ENCODE assay signal across 26 mouse cellular contexts in genomic region chr3:97172231-97172630, GRCm38 (mm10). TPM values are rescaled to one million over a fixed set of nuclear protein-coding genes. Genes with fewer than 3 reads are reported as not detected.
A peak's percentile ranks its signal among the peaks of the same experiment; 100 is the strongest.
DNase-seq lines count a peak whose midpoint lies in the region; ATAC-seq and TF ChIP-seq lines count a peak whose summit lies in the region.
"Had no signal": no experiment of that assay in that cellular context is flagged by ENCODE, and none has a peak within 500 bp of the region (broad histone marks: within the 10 kb centered on the region; RNA-seq: fewer than 3 reads in every experiment).

No protein-coding gene starts in this region.

- 0 out of 2 replicates have a peak, but pooled peaks have one; percentile 32 for ATAC-seq in hindbrain, postnatal 0 days
- no peak for ATAC-seq in hindbrain, embryonic 11.5 days (ENCODE audit: low FRiP score)
- no peak; the same call in 1 of the 2 replicates for ATAC-seq in kidney, embryonic 14.5 days (ENCODE audit: low FRiP score, low TSS enrichment)
- ATAC-seq: CD4-positive, CD25-positive, alpha-beta regulatory T cell, adult 4 months; forebrain, embryonic 13.5 days; inflammation-experienced regulatory T-cells, adult 6 months had no signal

- no peaks in the 10 kb centered on the region for H3K27me3 ChIP-seq in hindbrain, postnatal 0 days (ENCODE audit: insufficient read depth, low read length)
- H3K27me3 ChIP-seq in hindbrain, embryonic 11.5 days (ENCODE audit: control insufficient read depth, insufficient read depth, low read length), result no peaks in the 10 kb centered on the region
- no peaks in the 10 kb centered on the region for H3K27me3 ChIP-seq in kidney, embryonic 14.5 days (ENCODE audit: control insufficient read depth, insufficient read depth, low read length)
- H3K27me3 ChIP-seq: embryonic facial prominence, embryonic 13.5 days; forebrain, embryonic 13.5 days; heart, embryonic 12.5 days; hindbrain, embryonic 12.5 days; liver, embryonic 15.5 days; neural tube, embryonic 15.5 days had no signal

- H3K9me3 ChIP-seq in hindbrain, postnatal 0 days (ENCODE audit: low read length), result no peaks in the 10 kb centered on the region
- no peaks in the 10 kb centered on the region for H3K9me3 ChIP-seq in hindbrain, embryonic 11.5 days (ENCODE audit: control insufficient read depth, low read length)
- H3K9me3 ChIP-seq in kidney, embryonic 14.5 days (ENCODE audit: control insufficient read depth, low read length), result no peaks in the 10 kb centered on the region
- H3K9me3 ChIP-seq: embryonic facial prominence, embryonic 13.5 days; forebrain, embryonic 13.5 days; heart, embryonic 12.5 days; hindbrain, embryonic 12.5 days; limb, embryonic 10.5 days; liver, embryonic 15.5 days; midbrain, embryonic 10.5 days; neural tube, embryonic 15.5 days had no signal

- no peak overlapping the region for H3K4me3 ChIP-seq in hindbrain, postnatal 0 days (ENCODE audit: low read length)
- no peak overlapping the region for H3K4me3 ChIP-seq in hindbrain, embryonic 11.5 days (ENCODE audit: low read depth, low read length)
- H3K4me3 ChIP-seq in kidney, embryonic 14.5 days (ENCODE audit: low read length), result no peak overlapping the region
- H3K4me3 ChIP-seq: embryonic facial prominence, embryonic 13.5 days; erythroblast, embryonic 14.5 days; forebrain, embryonic 13.5 days; heart, embryonic 12.5 days; hindbrain, embryonic 12.5 days; limb, embryonic 10.5 days; liver, embryonic 15.5 days; midbrain, embryonic 10.5 days; neural tube, embryonic 15.5 days had no signal

- TF ChIP-seq CTCF in hindbrain, postnatal 0 days (IDR thresholded peaks at IDR 0.05; ENCODE audit: low read depth), result no peak

- peak overlapping the region; percentile 43; the same call in 1 of the 2 replicates for H3K27ac ChIP-seq in hindbrain, postnatal 0 days
- H3K27ac ChIP-seq in hindbrain, embryonic 11.5 days (ENCODE audit: low read depth, low read length), result no peak overlapping the region
- peak overlapping the region; percentile 32; the same call in 1 of the 2 replicates for H3K27ac ChIP-seq in kidney, embryonic 14.5 days (ENCODE audit: low read depth, low read length)
- H3K27ac ChIP-seq: embryonic facial prominence, embryonic 13.5 days; forebrain, embryonic 13.5 days; hindbrain, embryonic 12.5 days; limb, embryonic 10.5 days; liver, embryonic 15.5 days; macrophage; midbrain, embryonic 10.5 days; neural tube, embryonic 15.5 days had no signal

- 50% methylated on average over 9 of the region's 9 CpGs for WGBS in hindbrain, postnatal 0 days
- 82% methylated on average over 9 of the region's 9 CpGs for WGBS in hindbrain, embryonic 11.5 days
- 49% methylated on average over 9 of the region's 9 CpGs for WGBS in kidney, embryonic 14.5 days

- no peaks in the 10 kb centered on the region for H3K4me1 ChIP-seq in hindbrain, postnatal 0 days (ENCODE audit: insufficient read depth, low read length)
- no peaks in the 10 kb centered on the region for H3K4me1 ChIP-seq in hindbrain, embryonic 11.5 days (replicated peaks; ENCODE audit: control insufficient read depth, insufficient read depth, low read length)
- H3K4me1 ChIP-seq in kidney, embryonic 14.5 days (ENCODE audit: control insufficient read depth, insufficient read depth, low read length), result peaks cover 6% of the 10 kb centered on the region; the same call in 1 of the 2 replicates
- H3K4me1 ChIP-seq: embryonic facial prominence, embryonic 13.5 days; forebrain, embryonic 13.5 days; hindbrain, embryonic 12.5 days; limb, embryonic 10.5 days; liver, embryonic 15.5 days; midbrain, embryonic 10.5 days; neural tube, embryonic 15.5 days had no signal

- H3K9ac ChIP-seq in hindbrain, postnatal 0 days (replicated peaks; ENCODE audit: low read length), result no peak overlapping the region
- H3K9ac ChIP-seq in hindbrain, embryonic 11.5 days (ENCODE audit: low read depth, low read length), result no peak overlapping the region
- no peak overlapping the region for H3K9ac ChIP-seq in kidney, embryonic 14.5 days (ENCODE audit: low read depth, low read length)
- H3K9ac ChIP-seq: embryonic facial prominence, embryonic 13.5 days; forebrain, embryonic 13.5 days; heart, embryonic 12.5 days; hindbrain, embryonic 12.5 days; liver, embryonic 15.5 days; neural tube, embryonic 15.5 days had no signal

- H3K36me3 ChIP-seq in hindbrain, postnatal 0 days (ENCODE audit: insufficient read depth, low read length), result no peaks in the 10 kb centered on the region
- no peaks in the 10 kb centered on the region for H3K36me3 ChIP-seq in hindbrain, embryonic 11.5 days (ENCODE audit: control insufficient read depth, insufficient read depth, low read length)
- H3K36me3 ChIP-seq in kidney, embryonic 14.5 days (ENCODE audit: control insufficient read depth, insufficient read depth, low read length), result no peaks in the 10 kb centered on the region; the same call in 1 of the 2 replicates
- H3K36me3 ChIP-seq: hindbrain, embryonic 12.5 days had no signal

- DNase-seq in hindbrain, postnatal 0 days (ENCODE audit: low spot score), result no peak
- DNase-seq in hindbrain, embryonic 11.5 days (ENCODE audit: low spot score), result no peak
- peak; percentile 77 to 92 for DNase-seq in kidney, postnatal 25 days
- no peak for DNase-seq in lung, postnatal 14 days
- no peak for DNase-seq in gastrocnemius, postnatal 25 days
- DNase-seq in adrenal gland, postnatal 36 days, result no peak
- DNase-seq: adrenal gland, adult 2 months; cerebellum, adult 11-12 months; cerebellum, postnatal 25 days; heart, postnatal 10 days; liver; thymus, adult 2 months; thymus, postnatal 4 days had no signal

- H3K4me2 ChIP-seq in hindbrain, postnatal 0 days (ENCODE audit: low read depth, low read length), result no peak overlapping the region
- H3K4me2 ChIP-seq in hindbrain, embryonic 11.5 days (replicated peaks; ENCODE audit: low read depth, low read length), result no peak overlapping the region
- no peak overlapping the region for H3K4me2 ChIP-seq in kidney, embryonic 14.5 days (replicated peaks; ENCODE audit: low read depth, low read length)
- H3K4me2 ChIP-seq: embryonic facial prominence, embryonic 13.5 days; forebrain, embryonic 13.5 days; heart, embryonic 12.5 days; hindbrain, embryonic 12.5 days; liver, embryonic 15.5 days; neural tube, embryonic 15.5 days had no signal

RNA-seq across cellular contexts. Expression of gene Acp6, which starts 13.7 kb away (rescaled TPM):
- 11.4 and 18.2 TPM in 2 replicates for total RNA-seq in hindbrain, postnatal 0 days (2014; rRNA removed)
- polyA plus RNA-seq in hindbrain, postnatal 0 days (2015; fragmentation: Nextera tagmentation; extraction: Ambion mirVana), result 14.9 and 15.8 TPM in 2 replicates
- polyA plus RNA-seq in hindbrain, embryonic 11.5 days (2014; fragmentation: Nextera tagmentation; extraction: Ambion mirVana), result 18.1 and 21.1 TPM in 2 replicates
- 33.1 and 42.1 TPM in 2 replicates for polyA plus RNA-seq in kidney, embryonic 14.5 days (2014; fragmentation: Nextera tagmentation; extraction: Ambion mirVana)
- total RNA-seq in gastrocnemius, postnatal 25 days (2021), result 10 to 100 TPM; 19.4 to 22.0 TPM
- 10 to 100 TPM; 41.8 to 46.9 TPM for total RNA-seq in adrenal gland, postnatal 36 days (2021)

Comparison
In these comparisons a context has a peak if more than half of its experiments do, and no peak if none do; other contexts are left out.
1. DNase-seq: peak in kidney, postnatal 25 days (2 of 2); none in hindbrain, postnatal 0 days (single experiment), hindbrain, embryonic 11.5 days (single experiment), lung, postnatal 14 days (single experiment), gastrocnemius, postnatal 25 days (single experiment) and adrenal gland, postnatal 36 days (0 of 2).